Mouse (Mus musculus) E14TG2a.4 (cell line): ENCODE measurements around the gene Pwp1.
"Not testable (repeated sequence)": the region's sequence is repeated elsewhere in the genome, so short reads cannot be mapped to it uniquely, and the experiment has no call there.

Experiments
- H3K27me3 ChIP-seq: 2 replicates; pipeline ENCODE4 v1.6.1; 2014; ENCODE audit warnings: low read length, control low read depth; ENCODE audit not compliant: insufficient read depth
- H3K36me3 ChIP-seq: 2 replicates; pipeline ENCODE4 v1.6.1; 2014; ENCODE audit warnings: low read length, control low read depth; ENCODE audit not compliant: insufficient read depth
- H3K4me1 ChIP-seq: replicated peaks from 2 replicates; pipeline ENCODE4 v1.6.1; 2014; ENCODE audit warnings: low read depth, low read length, control low read depth
- H3K4me3 ChIP-seq: replicated peaks from 2 replicates; pipeline ENCODE4 v1.5.1; 2014; ENCODE audit warnings: mild to moderate bottlenecking, low read length
- H3K9me3 ChIP-seq: 2 replicates; pipeline ENCODE4 v1.6.1; 2014; ENCODE audit warnings: low read length, control low read depth
- CTCF ChIP-seq: conservative IDR thresholded peaks from 2 replicates; pipeline ENCODE4 v1.5.1; 2014; ENCODE audit warnings: low read length
- NANOG ChIP-seq: IDR thresholded peaks from 2 replicates; pipeline ENCODE4 v1.6.1; 2014; ENCODE audit warnings: borderline replicate concordance, low read length, mixed read lengths
- POU5F1 ChIP-seq: IDR thresholded peaks from 2 replicates; pipeline ENCODE4 v1.6.1; 2014; ENCODE audit warnings: low read length, borderline replicate concordance

Pwp1 gene

DNA sequence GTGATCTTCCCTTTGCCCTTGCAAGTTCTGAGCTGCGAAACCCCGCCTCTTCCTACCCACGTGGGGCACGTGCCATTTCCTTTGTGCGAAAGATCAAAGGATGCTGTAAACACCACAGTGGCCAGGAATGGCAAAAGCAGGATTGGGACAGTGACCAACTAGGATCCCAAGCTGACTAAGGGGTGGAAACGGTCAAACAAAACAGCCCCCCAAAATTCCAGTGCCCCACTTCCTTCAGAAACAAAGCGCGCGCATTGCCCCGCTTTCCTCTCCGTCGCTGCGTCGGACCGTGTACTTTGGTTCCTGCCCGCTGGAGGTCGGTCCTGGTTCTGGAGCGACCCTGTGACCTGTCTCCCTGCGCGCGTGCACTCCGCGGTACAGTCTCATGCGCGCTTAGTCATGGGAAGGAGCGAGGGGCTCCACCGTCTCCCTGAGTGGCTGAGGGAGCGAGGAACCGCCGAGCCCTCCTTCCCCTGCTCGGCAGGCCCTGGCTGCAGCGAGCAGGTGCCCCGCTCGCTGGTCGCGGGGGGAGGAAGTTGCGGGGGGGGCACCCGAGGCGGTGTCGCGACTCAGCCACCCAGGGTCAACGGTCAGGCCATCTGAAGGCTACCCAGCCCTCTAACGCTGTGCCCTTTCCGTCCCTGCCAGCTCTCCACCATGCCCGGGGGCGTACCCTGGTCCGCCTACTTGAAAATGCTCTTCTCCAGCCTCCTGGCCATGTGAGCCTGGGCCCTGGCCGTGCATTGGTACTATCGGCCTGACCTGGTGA is at the start of gene Pwp1:
Gene Pwp1, plus strand, starts transcription at position 410 of the 769 bp plus-strand sequence.
- H3K4me1 ChIP-seq, H3K9me3 ChIP-seq, H3K36me3 ChIP-seq: not testable (repeated sequence)
- Histone ChIP-seq H3K4me3 (peak within 1 kb of the TSS; percentile 80), H3K27me3 (peaks cover 13% of the 10 kb centered on the region)

DNA sequence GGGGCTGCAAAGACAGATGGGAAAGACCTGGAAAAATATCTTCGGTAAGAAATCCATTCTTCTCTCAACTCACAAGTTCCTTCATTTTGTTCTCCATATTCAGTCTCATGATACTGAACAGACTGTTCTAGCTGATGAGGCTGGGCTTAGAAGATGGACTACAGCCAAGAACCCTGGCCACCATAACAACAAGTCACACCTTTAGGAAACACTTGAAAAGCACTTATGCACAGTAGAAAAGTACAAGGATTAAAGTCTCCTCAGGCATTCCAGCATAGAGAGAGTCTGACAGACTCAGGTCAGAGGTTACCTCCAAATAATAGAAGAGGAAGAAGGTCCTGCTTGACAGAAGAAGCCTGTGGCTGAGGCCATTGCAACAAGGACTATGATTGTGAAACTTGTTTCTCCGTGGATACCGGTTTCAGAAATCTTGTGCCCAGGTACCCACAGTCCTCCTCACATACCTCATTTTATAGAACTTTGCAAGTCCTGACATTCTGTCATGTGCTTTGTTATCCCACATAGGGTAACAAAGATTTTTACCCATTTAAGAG is 7.1 kb upstream of the Pwp1 start:
- H3K36me3 ChIP-seq, H3K27me3 ChIP-seq, H3K4me3 ChIP-seq, H3K9me3 ChIP-seq, H3K4me1 ChIP-seq: not testable (repeated sequence)

DNA sequence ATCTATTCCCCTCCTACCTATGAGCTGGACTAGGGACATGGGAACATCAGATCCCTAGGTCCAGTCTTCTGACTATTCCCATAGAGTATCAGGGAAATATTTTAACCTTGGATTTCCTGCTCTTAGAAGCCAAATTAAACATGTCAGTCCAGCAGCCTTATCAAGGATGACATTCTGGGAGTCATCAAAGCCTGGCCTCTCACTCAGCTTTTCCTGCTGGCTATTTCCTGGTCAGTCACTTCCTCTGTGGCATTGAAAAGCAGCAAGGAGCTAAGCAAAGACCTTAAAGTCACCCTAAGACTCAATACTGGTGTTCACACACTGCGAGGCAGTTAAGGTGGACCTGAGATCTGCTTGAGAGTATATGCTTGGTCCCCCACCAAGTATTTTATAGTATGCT is 5.5 kb upstream of the Pwp1 start:
- not testable (repeated sequence) for H3K4me1 ChIP-seq, H3K9me3 ChIP-seq, H3K36me3 ChIP-seq, H3K27me3 ChIP-seq, H3K4me3 ChIP-seq

DNA sequence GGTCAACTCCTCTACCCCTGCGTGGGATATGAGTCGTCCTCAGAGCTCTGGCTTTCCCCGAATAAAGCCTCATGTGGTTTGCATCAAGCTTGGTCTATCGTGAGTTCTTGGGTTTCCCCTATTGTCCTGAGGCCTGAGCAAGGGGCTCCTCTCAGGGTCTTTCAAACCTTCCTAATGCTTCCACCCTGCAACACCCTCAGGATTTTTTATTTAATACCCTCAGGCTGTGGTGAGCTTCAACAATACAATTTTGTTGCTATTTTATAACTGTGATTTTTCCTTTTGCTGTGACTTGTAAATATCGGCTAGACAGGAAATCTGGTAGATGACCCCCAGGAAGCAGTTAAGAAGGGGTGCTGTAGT is 591 bp upstream of the Pwp1 start:
- peaks cover 13% of the 10 kb centered on the region for H3K27me3 ChIP-seq
- not testable (repeated sequence) for H3K4me1 ChIP-seq, H3K36me3 ChIP-seq, H3K9me3 ChIP-seq
- peak overlapping the region; percentile 80; the same call in 1 of the 2 replicates for H3K4me3 ChIP-seq

DNA sequence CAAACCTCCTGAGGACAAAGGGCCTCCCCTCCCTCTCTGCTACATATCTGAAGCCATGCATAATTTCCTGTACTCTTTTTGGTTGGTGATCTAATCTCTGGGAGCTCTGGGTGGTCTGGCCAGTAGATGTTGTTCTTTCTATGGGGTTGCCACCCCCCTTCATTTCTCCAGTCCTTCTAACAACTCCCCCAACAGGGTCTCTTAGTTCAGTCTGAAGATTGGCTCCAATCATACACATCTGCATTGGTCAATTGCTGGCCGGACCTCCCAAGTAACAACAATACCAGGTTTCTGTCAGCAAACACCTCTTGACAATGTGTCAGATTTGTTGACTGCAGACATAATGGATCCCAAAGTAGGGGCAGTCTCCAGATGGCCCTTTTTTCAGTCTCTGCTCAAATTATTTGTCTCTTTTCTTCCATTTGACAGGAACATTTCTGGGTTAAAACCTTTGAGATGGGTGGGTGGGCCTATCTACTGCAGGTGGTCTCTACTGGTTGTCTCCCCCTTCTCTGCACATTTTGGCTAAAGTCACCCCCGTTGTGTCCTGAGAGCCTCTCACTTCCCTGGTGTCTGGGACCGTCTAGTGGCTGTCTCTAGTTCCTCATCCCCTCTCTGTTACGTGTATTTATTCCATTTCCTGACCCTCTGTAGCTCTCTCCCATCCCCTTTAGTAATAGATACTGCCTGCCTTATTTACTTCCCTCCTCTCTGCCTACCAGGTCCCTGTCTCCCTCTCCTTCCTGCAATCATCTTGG is 17.0 kb downstream of the Pwp1 start:
- H3K36me3 ChIP-seq = no peaks in the 10 kb centered on the region
- TF ChIP-seq POU5F1 (no peak), NANOG (no peak), CTCF (no peak)
- H3K9me3 ChIP-seq = no peaks in the 10 kb centered on the region
- H3K4me3 ChIP-seq = no peak overlapping the region
- H3K4me1 ChIP-seq = no peaks in the 10 kb centered on the region
- H3K27me3 ChIP-seq = no peaks in the 10 kb centered on the region

DNA sequence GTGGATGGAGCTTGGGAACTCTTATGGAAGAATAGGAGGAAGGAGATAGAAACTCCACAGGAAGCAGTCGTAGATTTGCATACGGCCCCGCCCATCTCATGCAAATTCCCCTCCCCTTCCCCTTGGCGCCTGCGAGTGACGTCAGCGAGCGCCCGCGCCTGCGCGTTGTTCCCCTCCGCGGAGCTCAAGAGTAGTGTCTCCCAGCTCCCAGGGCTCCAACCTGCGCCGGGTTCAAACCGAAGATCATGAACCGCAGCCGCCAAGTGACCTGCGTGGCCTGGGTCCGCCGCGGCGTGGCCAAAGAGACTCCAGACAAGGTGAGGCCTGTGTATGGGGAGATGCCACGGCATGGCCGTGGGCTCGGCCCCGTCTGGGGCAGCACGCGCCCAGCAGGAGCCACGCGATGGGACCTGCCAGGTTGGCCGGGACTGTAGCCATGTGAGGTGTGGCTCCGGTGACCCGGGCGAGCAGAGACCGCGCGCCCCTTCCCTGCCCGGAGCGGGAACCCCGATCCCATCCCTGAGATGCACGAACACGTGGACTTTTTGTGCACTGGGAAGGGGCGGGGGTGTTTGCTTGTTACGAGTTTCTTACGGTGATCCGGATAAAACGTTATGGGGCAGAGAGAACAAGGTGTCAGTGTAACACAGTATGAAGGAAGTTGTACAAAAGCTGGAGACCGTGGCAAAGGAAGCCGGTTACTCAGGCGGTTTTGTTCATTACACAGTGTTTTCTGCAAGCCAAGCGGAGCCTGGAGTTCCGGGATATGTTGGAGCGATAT is 42.6 kb downstream of the Pwp1 start:
- Histone ChIP-seq H3K9me3 (no peaks in the 10 kb centered on the region), H3K27me3 (no peaks in the 10 kb centered on the region), H3K36me3 (peaks cover 30% of the 10 kb centered on the region), H3K4me1 (peaks cover 28% of the 10 kb centered on the region), H3K4me3 (peak overlapping the region; percentile 100)
- TF ChIP-seq POU5F1 = no peak
- TF ChIP-seq NANOG = no peak
- TF ChIP-seq CTCF = no peak

DNA sequence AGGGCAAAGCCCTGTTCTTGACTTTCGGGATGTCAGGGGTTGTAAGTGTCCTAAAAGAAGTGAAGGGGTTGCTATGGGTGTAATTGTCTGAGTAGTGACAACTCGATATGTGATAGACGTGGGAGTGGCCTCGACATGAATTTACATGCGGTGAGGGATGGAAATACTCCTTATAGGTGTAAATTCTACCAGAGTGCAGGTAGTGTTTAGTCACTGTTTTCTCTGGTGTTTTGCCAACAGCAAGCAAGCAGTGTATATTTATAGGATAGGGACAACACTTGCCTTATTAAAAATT is 43.1 kb downstream of the Pwp1 start:
- Histone ChIP-seq H3K9me3 (no peaks in the 10 kb centered on the region), H3K27me3 (no peaks in the 10 kb centered on the region), H3K36me3 (peaks cover 35% of the 10 kb centered on the region), H3K4me1 (peaks cover 28% of the 10 kb centered on the region), H3K4me3 (peak overlapping the region; percentile 100)
- TF ChIP-seq POU5F1 (no peak), NANOG (no peak), CTCF (no peak)

DNA sequence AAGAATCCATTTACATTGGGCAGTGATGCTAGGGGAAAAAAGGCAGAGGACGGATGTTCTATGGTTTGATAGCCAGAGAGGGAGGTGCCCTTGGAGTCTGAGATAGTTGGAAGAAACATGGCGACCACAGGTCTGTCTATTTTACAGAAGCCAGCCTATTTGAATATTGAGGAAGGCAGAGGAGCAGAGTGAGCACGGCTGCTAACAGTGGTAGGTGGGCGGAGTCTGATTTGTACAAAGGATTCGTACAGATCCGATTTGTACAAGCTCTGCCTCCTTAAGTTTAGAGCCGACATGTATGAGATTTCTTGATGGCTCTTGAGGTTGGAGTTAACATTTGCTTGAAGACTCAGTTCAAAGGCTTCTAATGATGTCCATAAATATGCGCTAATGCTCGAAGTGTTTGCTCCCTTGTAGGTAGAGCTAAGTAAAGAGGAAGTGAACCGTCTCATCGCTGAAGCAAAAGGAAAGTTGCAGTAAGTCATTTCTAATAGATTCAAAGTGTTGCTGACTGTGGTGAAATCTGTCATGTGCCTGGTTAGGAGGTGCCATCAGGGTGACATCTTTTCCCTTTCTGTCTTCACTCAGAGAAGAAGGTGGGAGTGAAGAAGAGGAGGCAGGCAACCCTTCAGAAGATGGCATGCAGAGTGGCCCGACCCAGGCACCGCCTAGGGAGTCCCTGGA is 44.7 kb downstream of the Pwp1 start:
- Histone ChIP-seq H3K4me3 (0 out of 2 replicates have a peak overlapping the region, but pooled peaks have one; percentile 100), H3K4me1 (peaks cover 28% of the 10 kb centered on the region), H3K9me3 (no peaks in the 10 kb centered on the region), H3K27me3 (no peaks in the 10 kb centered on the region), H3K36me3 (peaks cover 51% of the 10 kb centered on the region)
- TF ChIP-seq POU5F1 = no peak
- no peak for TF ChIP-seq NANOG
- TF ChIP-seq CTCF = no peak

DNA sequence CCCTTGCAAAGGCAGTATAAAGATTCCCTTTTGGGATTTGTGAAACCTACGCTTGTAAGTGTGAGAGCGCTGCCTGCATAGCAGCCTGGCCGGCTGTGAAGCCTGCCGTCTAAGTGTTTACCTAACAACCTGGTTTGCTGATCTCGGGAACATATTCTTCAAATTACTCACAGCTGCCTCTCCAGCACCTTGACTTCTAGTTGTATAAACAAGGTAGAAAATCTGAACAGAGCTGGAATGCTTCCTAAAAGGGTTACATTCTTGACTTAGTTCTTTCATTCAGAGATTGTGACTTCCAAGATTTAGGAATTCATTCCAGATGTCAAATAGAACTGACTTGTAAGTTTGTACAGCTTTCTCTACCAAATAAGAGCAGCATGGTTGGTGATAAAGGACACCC is 46.5 kb downstream of the Pwp1 start:
- peaks cover 69% of the 10 kb centered on the region for H3K36me3 ChIP-seq
- TF ChIP-seq NANOG (no peak), CTCF (no peak), POU5F1 (no peak)
- no peaks in the 10 kb centered on the region for H3K9me3 ChIP-seq
- H3K4me1 ChIP-seq = peaks cover 28% of the 10 kb centered on the region
- no peak overlapping the region for H3K4me3 ChIP-seq
- no peaks in the 10 kb centered on the region for H3K27me3 ChIP-seq
